Mouse (Mus musculus): ENCODE data around the gene Unc45b.

DNA sequence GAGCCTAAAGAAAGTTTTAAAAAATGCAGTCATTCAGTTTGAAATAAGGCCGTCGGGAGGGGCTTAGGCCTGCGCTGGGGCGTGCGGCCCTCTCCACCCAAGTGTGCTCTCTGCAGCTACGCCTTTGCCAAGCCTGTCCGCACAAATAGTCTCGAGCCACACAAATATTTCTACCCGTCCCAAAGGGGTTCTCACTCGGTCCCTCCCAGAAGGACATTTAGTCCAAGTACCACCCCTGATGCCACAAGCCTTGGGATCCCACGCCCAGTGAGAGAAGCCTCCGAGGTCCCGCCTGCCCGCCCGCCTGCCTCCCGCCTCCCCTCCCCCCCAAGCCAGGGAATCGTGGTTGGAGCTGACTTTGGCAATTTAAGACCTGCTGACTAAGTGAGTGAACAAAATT lies 72.8 kb downstream of the Unc45b start:
- no peak for TF ChIP-seq E2F4 (IDR thresholded peaks at IDR 0.05; ENCODE audit: insufficient read depth)
- no peak for TF ChIP-seq POLR2A (IDR thresholded peaks at IDR 0.05; ENCODE audit: insufficient read length, low read depth)
- no peak for TF ChIP-seq TCF3 (IDR thresholded peaks at IDR 0.05; ENCODE audit: insufficient read length, low read depth)

All from myocyte (in vitro differentiated cells).